Mouse (Mus musculus) heart, adult 2 months (tissue): ENCODE measurements around the gene Nup160.

Source experiments
- CTCF ChIP-seq: fragments of 200-600 bp; IDR thresholded peaks from 2 replicates; pipeline ENCODE4 v1.8.1; 2022; ENCODE audit warnings: antibody characterized with exemption, mild to moderate bottlenecking, moderate library complexity
- EP300 ChIP-seq: fragments of 200-500 bp; IDR thresholded peaks from 2 replicates; pipeline ENCODE4 v1.6.1; 2011; ENCODE audit warnings: low read depth, low read length, control low read depth; ENCODE audit not compliant: insufficient read depth
- POLR2A ChIP-seq: fragments of 200-500 bp; IDR thresholded peaks from 2 replicates; pipeline ENCODE4 v1.6.1; 2011; ENCODE audit warnings: mild to moderate bottlenecking, low read depth, low read length, control low read depth; ENCODE audit not compliant: insufficient read depth

- TF ChIP-seq EP300 (no peak), CTCF (no peak), POLR2A (no peak)
These were observed 40.2 kb upstream of the Nup160 start for GRCm38 (mm10) chr2:90636853-90637252.
